Mouse (Mus musculus) limb, embryonic 12.5 days (tissue): ENCODE data around the gene Ctr9. TPM values are rescaled to one million over a fixed set of nuclear protein-coding genes. Genes with fewer than 3 reads are reported as not detected.

Experiments
- ATAC-seq: fragments of 200-750 bp; cut with Nextera tagmentation; 2 replicates; pipeline ENCODE4 v1.8.0; 2017; ENCODE audit warnings: low read depth, moderate TSS enrichment; ENCODE audit not compliant: insufficient number of reproducible peaks, insufficient read depth, low FRiP score, low TSS enrichment
- H3K27ac ChIP-seq: fragments of 300-500 bp; sonication (generic); 2 replicates; pipeline ENCODE4 v1.5.1; 2016; ENCODE audit warnings: mild to moderate bottlenecking, moderate library complexity
- H3K27me3 ChIP-seq: fragments of 300-500 bp; sonication (generic); 2 replicates; pipeline ENCODE4 v1.6.1; 2016; ENCODE audit warnings: mild to moderate bottlenecking, moderate library complexity
- H3K36me3 ChIP-seq: fragments of 300-500 bp; sonication (generic); 2 replicates; pipeline ENCODE4 v1.6.1; 2016; ENCODE audit warnings: mild to moderate bottlenecking, moderate library complexity
- H3K4me1 ChIP-seq: fragments of 300-500 bp; sonication (generic); replicated peaks from 2 replicates; pipeline ENCODE4 v1.6.1; 2016
- H3K4me2 ChIP-seq: fragments of 300-500 bp; sonication (generic); 2 replicates; pipeline ENCODE4 v1.6.1; 2016; ENCODE audit warnings: mild to moderate bottlenecking, moderate library complexity
- H3K4me3 ChIP-seq: fragments of 300-500 bp; sonication (generic); replicated peaks from 2 replicates; pipeline ENCODE4 v1.5.1; 2016; ENCODE audit warnings: mild to moderate bottlenecking
- H3K9ac ChIP-seq: fragments of 300-500 bp; sonication (generic); replicated peaks from 2 replicates; pipeline ENCODE4 v1.6.1; 2016; ENCODE audit warnings: mild to moderate bottlenecking, moderate library complexity
- H3K9me3 ChIP-seq: fragments of 300-500 bp; sonication (generic); 2 replicates; pipeline ENCODE4 v1.6.1; 2016; ENCODE audit warnings: mild to moderate bottlenecking, moderate library complexity
- WGBS: fragments of 180-500 bp; shearing (Covaris S2); methylation state at CpG from one replicate; pipeline ENCODE4 v1.1.7; 2016; 5-methylcytosine and 5-hydroxymethylcytosine counted together
- polyA plus RNA-seq: library from polyadenylated mRNA; unstranded; fragments of >200 nt; fragmentation: Nextera tagmentation; extraction: Ambion mirVana; gene quantifications from 2 replicates; pipeline ENCODE4 v1.2.1, GENCODE M21; 2016

Gene Ctr9
- polyA plus RNA-seq, result 88.5 and 91.9 TPM in 2 replicates

DNA sequence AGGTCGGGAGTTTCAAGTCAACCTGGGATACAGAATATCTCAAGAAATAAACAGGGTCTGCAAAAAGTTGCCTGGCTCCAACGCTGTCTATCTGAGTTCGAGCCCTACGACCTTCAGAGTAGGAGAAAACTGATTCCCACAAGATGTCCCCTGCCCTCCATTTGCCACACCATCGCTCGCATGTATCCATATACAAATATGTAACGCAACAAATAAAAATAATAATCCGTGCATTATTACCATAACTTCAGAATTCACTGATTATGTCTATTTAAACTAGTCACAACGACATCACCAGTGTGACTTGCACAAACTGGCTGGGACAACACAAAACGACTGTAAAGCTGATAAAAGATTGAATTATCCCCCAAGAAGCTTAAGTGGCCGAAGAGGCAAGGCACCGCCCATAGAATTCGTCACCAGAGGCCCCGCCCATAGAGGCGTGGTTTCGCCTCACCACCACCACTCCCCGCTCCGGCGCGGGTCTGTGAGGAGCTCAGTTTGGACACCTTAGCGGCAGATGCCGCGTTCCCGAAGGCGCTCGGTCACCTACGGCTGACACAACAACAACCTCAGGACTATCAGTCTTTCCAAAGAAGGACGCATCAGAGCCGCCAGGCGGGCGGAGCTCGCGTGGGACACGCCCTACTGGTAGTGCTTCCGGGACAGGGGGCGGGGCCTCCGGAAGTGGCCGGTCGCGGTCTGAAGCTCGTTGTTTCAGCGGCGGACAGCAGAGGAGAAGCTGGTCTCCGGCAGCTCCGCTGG lies at the start of gene Ctr9:
Ctr9 (plus strand) TSS at position 671 of the 765 bp plus-strand sequence.
- Histone ChIP-seq H3K27me3 (no peaks in the 10 kb centered on the region), H3K36me3 (peaks cover 30% of the 10 kb centered on the region), H3K27ac (peak within 1 kb of the TSS; percentile 85), H3K4me2 (peak within 1 kb of the TSS; percentile 68), H3K9me3 (no peaks in the 10 kb centered on the region), H3K9ac (peak within 1 kb of the TSS; percentile 80), H3K4me1 (peaks cover 12% of the 10 kb centered on the region), H3K4me3 (peak within 1 kb of the TSS; percentile 86)
- peak; percentile 94 for ATAC-seq
- 7% methylated on average over 45 of the region's 45 CpGs for WGBS

GRCm38 (mm10) chr7:110981036-110981435 lies 47.7 kb upstream of the Ctr9 start:
- no peaks in the 10 kb centered on the region for H3K36me3 ChIP-seq
- 35% methylated on average over 8 of the region's 8 CpGs for WGBS
- no peaks in the 10 kb centered on the region for H3K9me3 ChIP-seq
- peaks cover 19% of the 10 kb centered on the region for H3K4me1 ChIP-seq
- peak overlapping the region; percentile 77; the same call in 1 of the 2 replicates for H3K27ac ChIP-seq
- no peak overlapping the region for H3K4me3 ChIP-seq
- no peak for ATAC-seq
- H3K9ac ChIP-seq, result no peak overlapping the region
- no peaks in the 10 kb centered on the region for H3K27me3 ChIP-seq
- no peak overlapping the region for H3K4me2 ChIP-seq

DNA sequence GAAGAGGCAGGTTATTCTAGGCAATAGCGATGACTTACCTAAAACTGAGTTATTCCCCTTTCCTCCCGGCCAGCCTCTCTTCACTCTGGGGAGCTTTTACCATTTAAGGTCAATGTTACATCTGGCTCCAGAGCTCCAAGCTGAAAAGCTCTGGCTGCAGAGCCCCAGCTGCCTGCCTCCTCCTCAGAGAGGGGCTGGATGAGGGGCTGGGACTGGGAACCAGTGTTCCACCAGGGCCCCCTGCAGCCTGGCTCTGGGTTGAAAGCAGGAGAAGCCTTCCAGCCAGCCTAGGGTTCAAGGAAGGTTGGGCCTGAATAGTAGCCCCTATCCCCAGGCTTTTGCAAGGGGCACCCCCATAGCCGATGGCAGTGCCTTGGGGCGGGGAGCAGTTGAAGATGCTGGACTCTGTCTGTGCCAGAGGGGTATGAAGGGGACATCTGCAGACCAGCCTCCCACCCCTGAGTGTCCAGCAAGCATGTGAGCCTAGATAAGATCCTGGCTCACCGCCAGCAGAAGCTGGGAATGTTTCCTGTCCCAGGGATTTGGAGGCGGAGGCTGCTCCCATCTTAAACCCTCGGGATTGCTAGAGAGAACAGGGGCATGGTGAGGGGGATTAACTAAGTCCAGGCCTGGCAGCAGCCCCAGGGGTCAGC lies 46.6 kb upstream of the Ctr9 start, which contains the start of gene Mrvi1:
Mrvi1 (minus strand) TSS at position 409 of the 653 bp plus-strand sequence.
- 48% methylated on average over 7 of the region's 7 CpGs for WGBS
- Histone ChIP-seq H3K4me2 (no peak within 1 kb of the TSS), H3K4me1 (peaks cover 19% of the 10 kb centered on the region), H3K9me3 (no peaks in the 10 kb centered on the region), H3K27ac (peak within 1 kb of the TSS; percentile 77), H3K27me3 (no peaks in the 10 kb centered on the region), H3K4me3 (no peak within 1 kb of the TSS), H3K9ac (no peak within 1 kb of the TSS), H3K36me3 (no peaks in the 10 kb centered on the region)
- ATAC-seq, result 0 out of 2 replicates have a peak, but pooled peaks have one; percentile 28

DNA sequence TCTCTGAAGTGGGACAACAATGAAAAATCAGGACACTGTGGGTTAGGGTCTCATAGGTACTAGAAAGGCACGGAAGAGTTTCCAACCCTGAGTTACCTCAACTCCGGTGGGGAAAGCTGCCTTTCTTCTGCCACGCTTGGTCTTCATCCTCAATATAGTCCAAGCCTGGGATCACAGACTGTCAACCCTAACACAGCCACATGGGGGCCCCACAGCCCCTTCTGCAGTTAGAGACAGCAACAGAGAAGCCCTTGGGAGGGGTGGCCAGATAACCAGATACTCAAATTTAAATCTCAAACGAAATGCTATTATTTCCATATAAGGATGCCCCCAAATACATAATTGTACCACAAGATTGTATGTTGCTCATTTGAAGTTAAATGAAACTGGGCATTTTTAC lies 46.0 kb upstream of the Ctr9 start:
- ATAC-seq, result no peak
- Histone ChIP-seq H3K9ac (no peak overlapping the region), H3K27me3 (no peaks in the 10 kb centered on the region), H3K27ac (no peak overlapping the region), H3K9me3 (no peaks in the 10 kb centered on the region), H3K36me3 (no peaks in the 10 kb centered on the region), H3K4me2 (no peak overlapping the region), H3K4me3 (no peak overlapping the region), H3K4me1 (peaks cover 19% of the 10 kb centered on the region)
- WGBS, result 63% methylated on average over 4 of the region's 4 CpGs

- Histone ChIP-seq H3K27me3 (no peaks in the 10 kb centered on the region), H3K9me3 (no peaks in the 10 kb centered on the region), H3K27ac (no peak overlapping the region), H3K4me3 (no peak overlapping the region), H3K4me2 (no peak overlapping the region), H3K4me1 (peaks cover 19% of the 10 kb centered on the region), H3K9ac (no peak overlapping the region), H3K36me3 (no peaks in the 10 kb centered on the region)
- WGBS, result 58% methylated on average over 5 of the region's 5 CpGs
- ATAC-seq, result no peak
These were observed 45.1 kb upstream of the Ctr9 start for GRCm38 (mm10) chr7:110983621-110984020.

GRCm38 (mm10) chr7:110985581-110986265 lies 43.0 kb upstream of the Ctr9 start:
- no peak for ATAC-seq
- no peaks in the 10 kb centered on the region for H3K36me3 ChIP-seq
- 86% methylated on average over 7 of the region's 7 CpGs for WGBS
- H3K4me3 ChIP-seq, result no peak overlapping the region
- no peak overlapping the region for H3K27ac ChIP-seq
- H3K4me1 ChIP-seq, result peaks cover 29% of the 10 kb centered on the region
- H3K9me3 ChIP-seq, result no peaks in the 10 kb centered on the region
- H3K4me2 ChIP-seq, result no peak overlapping the region
- no peaks in the 10 kb centered on the region for H3K27me3 ChIP-seq
- H3K9ac ChIP-seq, result no peak overlapping the region

DNA sequence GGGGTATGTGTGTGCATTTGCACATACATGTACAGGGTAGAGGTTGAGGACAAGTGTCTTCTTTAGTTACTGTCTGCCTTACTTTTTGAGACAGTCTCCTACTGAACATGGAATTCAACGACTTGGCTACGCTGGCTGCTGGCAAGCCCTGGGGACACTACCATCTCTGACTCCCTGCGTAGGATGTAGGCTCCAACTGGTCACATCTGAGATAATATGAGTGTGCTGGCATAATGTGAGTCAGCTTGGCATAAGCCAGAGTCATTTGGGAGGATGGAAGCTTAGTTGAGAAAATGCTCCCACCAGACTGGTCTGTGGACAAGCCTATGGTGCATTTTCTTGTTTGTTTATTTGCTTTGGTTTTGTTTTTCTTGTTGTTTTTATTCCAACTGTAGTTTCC lies 40.7 kb upstream of the Ctr9 start:
- H3K4me2 ChIP-seq, result no peak overlapping the region
- no peak overlapping the region for H3K4me3 ChIP-seq
- peaks cover 22% of the 10 kb centered on the region for H3K4me1 ChIP-seq
- no peaks in the 10 kb centered on the region for H3K27me3 ChIP-seq
- H3K27ac ChIP-seq, result no peak overlapping the region
- H3K36me3 ChIP-seq, result no peaks in the 10 kb centered on the region
- no peaks in the 10 kb centered on the region for H3K9me3 ChIP-seq
- ATAC-seq, result no peak
- WGBS, result 95% methylated on average over 3 of the region's 3 CpGs
- H3K9ac ChIP-seq, result no peak overlapping the region

- WGBS, result 23% methylated on average over 5 of the region's 5 CpGs
These were observed 39.4 kb upstream of the Ctr9 start for GRCm38 (mm10) chr7:110989286-110989879.

GRCm38 (mm10) chr7:110990356-110991220 lies 38.2 kb upstream of the Ctr9 start:
- no peaks in the 10 kb centered on the region for H3K36me3 ChIP-seq
- H3K27me3 ChIP-seq, result no peaks in the 10 kb centered on the region
- no peak overlapping the region for H3K27ac ChIP-seq
- H3K4me1 ChIP-seq, result peaks cover 22% of the 10 kb centered on the region
- no peak for ATAC-seq
- no peak overlapping the region for H3K4me3 ChIP-seq
- H3K4me2 ChIP-seq, result no peak overlapping the region
- H3K9me3 ChIP-seq, result no peaks in the 10 kb centered on the region
- WGBS, result 54% methylated on average over 5 of the region's 5 CpGs
- H3K9ac ChIP-seq, result no peak overlapping the region

More at GRCm38 (mm10) chr7:110989286-110989879, 39.4 kb upstream of the Ctr9 start:
- Histone ChIP-seq H3K4me3 (no peak overlapping the region), H3K4me2 (no peak overlapping the region), H3K27ac (no peak overlapping the region), H3K27me3 (no peaks in the 10 kb centered on the region), H3K9ac (no peak overlapping the region), H3K4me1 (peaks cover 22% of the 10 kb centered on the region), H3K9me3 (no peaks in the 10 kb centered on the region), H3K36me3 (no peaks in the 10 kb centered on the region)
- no peak for ATAC-seq

- Histone ChIP-seq H3K4me1 (peaks cover 22% of the 10 kb centered on the region), H3K27ac (no peak overlapping the region), H3K9ac (no peak overlapping the region), H3K9me3 (no peaks in the 10 kb centered on the region), H3K4me3 (no peak overlapping the region), H3K27me3 (no peaks in the 10 kb centered on the region), H3K4me2 (no peak overlapping the region), H3K36me3 (no peaks in the 10 kb centered on the region)
- no peak for ATAC-seq
- 27% methylated on average over 4 of the region's 4 CpGs for WGBS
These were observed 37.6 kb upstream of the Ctr9 start for GRCm38 (mm10) chr7:110991221-110991494.
